Mouse (Mus musculus) cerebellum, postnatal 14 days (tissue): ENCODE results near the gene Slc6a15.
A peak's percentile ranks its signal among the peaks of the same experiment; 100 is the strongest.

ENCODE experiments used
- DNase-seq, 2 experiments: peaks; one replicate each; pipeline ENCODE4 v3.0.0; 2021; ENCODE audit warnings: mixed read lengths in 2 of 2

Gene Slc6a15

GRCm38 (mm10) chr10:103367371-103368295, at the start of gene Slc6a15:
Gene Slc6a15 (plus strand): TSS chr10:103367783.
- DNase-seq = peak; percentile 79

- DNase-seq = peak; percentile 4 to 7
Measured at GRCm38 (mm10) chr10:103321941-103322340, 45.6 kb upstream of the Slc6a15 start.

GRCm38 (mm10) chr10:103323386-103323785, 44.2 kb upstream of the Slc6a15 start:
- no peak for DNase-seq

- DNase-seq = no peak
Measured at GRCm38 (mm10) chr10:103334306-103334705, 33.3 kb upstream of the Slc6a15 start.

- no peak for DNase-seq
Measured at GRCm38 (mm10) chr10:103339928-103340327, 27.7 kb upstream of the Slc6a15 start.

GRCm38 (mm10) chr10:103346797-103347196, 20.8 kb upstream of the Slc6a15 start:
- DNase-seq = no peak

- DNase-seq = peak; percentile 70 to 73
Measured at GRCm38 (mm10) chr10:103368296-103369080, 905 bp downstream of the Slc6a15 start.

GRCm38 (mm10) chr10:103369081-103369420, 1.5 kb downstream of the Slc6a15 start:
- DNase-seq = peak; percentile 83

- peak; percentile 48 to 71 for DNase-seq
Measured at GRCm38 (mm10) chr10:103402171-103402570, 34.6 kb downstream of the Slc6a15 start.

GRCm38 (mm10) chr10:103427717-103428116, 60.1 kb downstream of the Slc6a15 start:
- no peak for DNase-seq

- no peak for DNase-seq
Measured at GRCm38 (mm10) chr10:103442588-103442987, 75.0 kb downstream of the Slc6a15 start.

GRCm38 (mm10) chr10:103443070-103443469, 75.5 kb downstream of the Slc6a15 start:
- DNase-seq = peak; percentile 49 to 74

- no peak for DNase-seq
Measured at GRCm38 (mm10) chr10:103448340-103448739, 80.8 kb downstream of the Slc6a15 start.

- DNase-seq = no peak
Measured at GRCm38 (mm10) chr10:103457896-103458295, 90.3 kb downstream of the Slc6a15 start.
